Mouse (Mus musculus) intestine, embryonic 14.5 days (tissue): ENCODE results near the gene Fgfr2. TPM values are rescaled to one million over a fixed set of nuclear protein-coding genes. Genes with fewer than 3 reads are reported as not detected.

Experiments used
- ATAC-seq: fragments of 200-750 bp; cut with Nextera tagmentation; replicated peaks from 2 replicates; pipeline ENCODE4 v1.8.0; 2017; ENCODE audit warnings: low read depth, moderate number of reproducible peaks, moderate TSS enrichment, moderate library complexity; ENCODE audit not compliant: low FRiP score, low TSS enrichment
- DNase-seq: peaks from one replicate; pipeline ENCODE4 v3.0.0-alpha.2; 2018; ENCODE audit warnings: low spot score
- H3K27ac ChIP-seq: fragments of 300-500 bp; sonication (generic); 2 replicates; pipeline ENCODE4 v1.5.1; 2014; ENCODE audit warnings: low read depth, mild to moderate bottlenecking, control low read depth
- H3K27me3 ChIP-seq: fragments of 300-500 bp; sonication (generic); replicated peaks from 2 replicates; pipeline ENCODE4 v1.6.1; 2014; ENCODE audit warnings: low read length, control low read depth; ENCODE audit not compliant: control insufficient read depth, insufficient read depth
- H3K36me3 ChIP-seq: fragments of 300-500 bp; sonication (generic); 2 replicates; pipeline ENCODE4 v1.6.1; 2014; ENCODE audit warnings: low read length, control low read depth; ENCODE audit not compliant: control insufficient read depth, insufficient read depth
- H3K4me1 ChIP-seq: fragments of 300-500 bp; sonication (generic); replicated peaks from 2 replicates; pipeline ENCODE4 v1.6.1; 2014; ENCODE audit warnings: low read length, control low read depth, mixed read lengths; ENCODE audit not compliant: control insufficient read depth, insufficient read depth
- H3K4me2 ChIP-seq: fragments of 300-500 bp; sonication (generic); 2 replicates; pipeline ENCODE4 v1.6.1; 2014; ENCODE audit warnings: low read length
- H3K4me3 ChIP-seq: fragments of 300-500 bp; sonication (generic); 2 replicates; pipeline ENCODE4 v1.5.1; 2014; ENCODE audit warnings: low read depth, low read length, control low read depth, mixed read lengths
- H3K9ac ChIP-seq: fragments of 300-500 bp; sonication (generic); 2 replicates; pipeline ENCODE4 v1.6.1; 2014; ENCODE audit warnings: mild to moderate bottlenecking, low read length
- H3K9me3 ChIP-seq: fragments of 300-500 bp; sonication (generic); 2 replicates; pipeline ENCODE4 v1.6.1; 2016; ENCODE audit warnings: low read length, control low read depth; ENCODE audit not compliant: control insufficient read depth
- WGBS: fragments of 180-500 bp; shearing (Covaris S2); extraction: QIAGEN DNeasy Blood & Tissue Kit; methylation state at CpG from one replicate; pipeline ENCODE4 v1.1.7; 2014; 5-methylcytosine and 5-hydroxymethylcytosine counted together
- polyA plus RNA-seq: library from polyadenylated mRNA; unstranded; fragments of >200 nt; fragmentation: Nextera tagmentation; extraction: Ambion mirVana; gene quantifications from 2 replicates; pipeline ENCODE4 v1.2.1, GENCODE M21; 2014

Gene Fgfr2
- polyA plus RNA-seq, 1 experiment from 2014 or later: 105 TPM

GRCm38 (mm10) chr7:130918260-130918659 lies 2204.9 kb downstream of the Fgfr2 start:
- 69% methylated on average over 2 of the region's 2 CpGs for WGBS
- Histone ChIP-seq H3K36me3 (peaks cover 5% of the 10 kb centered on the region; the same call in 1 of the 2 replicates), H3K9me3 (no peaks in the 10 kb centered on the region)

GRCm38 (mm10) chr7:130914693-130915363 lies 2208.3 kb downstream of the Fgfr2 start:
- H3K4me3 ChIP-seq: no peak overlapping the region

More at GRCm38 (mm10) chr7:130918260-130918659, 2204.9 kb downstream of the Fgfr2 start:
- no peak for DNase-seq
- no peak overlapping the region for H3K9ac ChIP-seq
- no peak for ATAC-seq
- H3K27me3 ChIP-seq: no peaks in the 10 kb centered on the region
- no peak overlapping the region for H3K27ac ChIP-seq
- no peak overlapping the region for H3K4me2 ChIP-seq
- no peak overlapping the region for H3K4me3 ChIP-seq
- H3K4me1 ChIP-seq: no peaks in the 10 kb centered on the region

GRCm38 (mm10) chr7:130910841-130911240 lies 2212.3 kb downstream of the Fgfr2 start:
- H3K4me1 ChIP-seq: no peaks in the 10 kb centered on the region
- DNase-seq (no peak), ATAC-seq (no peak)
- no peak overlapping the region for H3K4me2 ChIP-seq
- no peaks in the 10 kb centered on the region for H3K27me3 ChIP-seq
- H3K9me3 ChIP-seq: no peaks in the 10 kb centered on the region
- H3K4me3 ChIP-seq: no peak overlapping the region
- no peak overlapping the region for H3K27ac ChIP-seq
- no peak overlapping the region for H3K9ac ChIP-seq
- peaks cover 37% of the 10 kb centered on the region for H3K36me3 ChIP-seq
- 91% methylated on average over 14 of the region's 14 CpGs for WGBS

More at GRCm38 (mm10) chr7:130914693-130915363, 2208.3 kb downstream of the Fgfr2 start:
- ATAC-seq (no peak), DNase-seq (no peak)
- H3K9ac ChIP-seq: no peak overlapping the region
- no peaks in the 10 kb centered on the region for H3K4me1 ChIP-seq
- H3K27me3 ChIP-seq: no peaks in the 10 kb centered on the region
- H3K36me3 ChIP-seq: peaks cover 21% of the 10 kb centered on the region
- H3K27ac ChIP-seq: no peak overlapping the region
- H3K4me2 ChIP-seq: no peak overlapping the region
- 46% methylated on average over 5 of the region's 5 CpGs for WGBS
- H3K9me3 ChIP-seq: no peaks in the 10 kb centered on the region

DNA sequence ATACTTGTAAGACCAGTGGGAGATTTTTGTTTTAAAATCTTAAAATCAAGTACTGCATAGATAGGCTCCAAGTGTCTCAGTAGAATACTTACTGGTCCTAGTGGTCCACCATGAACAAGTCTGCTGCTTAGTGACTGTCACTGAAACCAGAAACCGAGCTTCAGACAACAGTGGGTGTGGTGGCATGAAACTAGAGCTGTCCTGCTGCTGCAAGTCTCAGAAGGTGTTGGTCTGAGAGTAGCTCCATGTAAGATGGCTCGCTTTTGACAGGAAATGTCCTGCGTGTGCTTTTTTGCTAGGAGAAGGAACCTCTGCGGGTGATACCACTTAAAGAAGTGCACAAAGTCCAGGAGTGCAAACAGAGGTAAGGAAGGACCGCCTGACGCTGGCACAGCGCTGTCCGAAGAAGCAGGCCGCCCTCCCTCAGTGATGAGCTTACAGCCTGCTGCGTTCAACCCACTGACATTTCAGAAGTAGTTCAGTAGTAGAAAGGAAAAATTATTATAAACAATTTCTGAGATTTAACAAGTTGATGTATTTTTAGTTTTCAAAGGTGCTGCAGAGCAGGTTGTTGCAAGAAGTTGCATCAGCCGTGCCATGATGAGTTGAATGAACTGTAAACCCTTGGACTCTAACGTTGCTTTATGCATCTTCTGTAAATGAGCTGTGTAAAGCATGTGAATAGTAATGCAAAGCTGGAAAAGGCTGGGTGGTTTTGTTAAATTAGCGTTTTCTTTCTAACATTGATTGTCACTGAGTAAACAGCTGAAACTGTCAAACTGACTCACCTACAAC lies 2218.4 kb downstream of the Fgfr2 start:
- ATAC-seq (no peak), DNase-seq (no peak)
- H3K9me3 ChIP-seq: no peaks in the 10 kb centered on the region
- H3K9ac ChIP-seq: no peak overlapping the region
- peaks cover 38% of the 10 kb centered on the region for H3K36me3 ChIP-seq
- no peak overlapping the region for H3K4me2 ChIP-seq
- H3K4me3 ChIP-seq: no peak overlapping the region
- no peaks in the 10 kb centered on the region for H3K4me1 ChIP-seq
- 85% methylated on average over 13 of the region's 13 CpGs for WGBS
- H3K27me3 ChIP-seq: no peaks in the 10 kb centered on the region
- H3K27ac ChIP-seq: no peak overlapping the region

DNA sequence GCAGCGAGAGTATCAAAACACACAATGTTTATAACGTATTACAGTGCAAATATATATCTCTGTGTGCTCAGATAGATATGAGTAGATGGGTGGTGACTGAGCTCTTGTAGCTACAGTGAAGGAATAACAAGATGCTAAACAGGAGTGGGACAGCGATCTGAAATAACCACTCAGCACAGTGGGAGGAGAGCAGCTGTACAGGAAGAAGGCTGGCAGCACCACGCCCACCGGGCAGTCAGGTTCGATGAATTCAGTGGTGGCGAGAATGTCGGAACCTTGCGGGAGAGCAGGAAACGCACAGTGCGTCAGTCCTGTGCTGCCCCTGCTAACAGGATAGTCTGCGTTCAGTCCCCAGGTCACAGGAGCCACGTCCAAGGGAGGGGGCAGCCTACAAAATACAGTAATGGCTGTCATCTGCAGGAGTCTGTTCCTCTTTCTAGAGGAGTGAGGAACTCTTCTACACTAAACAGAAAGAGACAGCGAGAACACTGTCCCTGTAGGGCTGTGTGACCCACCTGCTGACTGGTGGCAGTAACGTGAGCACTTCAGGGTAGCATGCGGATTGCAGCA lies 2219.6 kb downstream of the Fgfr2 start:
- H3K4me3 ChIP-seq: no peak overlapping the region
- H3K9me3 ChIP-seq: no peaks in the 10 kb centered on the region
- ATAC-seq: no peak
- no peak overlapping the region for H3K27ac ChIP-seq
- H3K27me3 ChIP-seq: no peaks in the 10 kb centered on the region
- H3K4me1 ChIP-seq: no peaks in the 10 kb centered on the region
- no peak overlapping the region for H3K4me2 ChIP-seq
- H3K9ac ChIP-seq: no peak overlapping the region
- peaks cover 30% of the 10 kb centered on the region for H3K36me3 ChIP-seq
- WGBS: 84% methylated on average over 16 of the region's 16 CpGs
- DNase-seq: no peak

DNA sequence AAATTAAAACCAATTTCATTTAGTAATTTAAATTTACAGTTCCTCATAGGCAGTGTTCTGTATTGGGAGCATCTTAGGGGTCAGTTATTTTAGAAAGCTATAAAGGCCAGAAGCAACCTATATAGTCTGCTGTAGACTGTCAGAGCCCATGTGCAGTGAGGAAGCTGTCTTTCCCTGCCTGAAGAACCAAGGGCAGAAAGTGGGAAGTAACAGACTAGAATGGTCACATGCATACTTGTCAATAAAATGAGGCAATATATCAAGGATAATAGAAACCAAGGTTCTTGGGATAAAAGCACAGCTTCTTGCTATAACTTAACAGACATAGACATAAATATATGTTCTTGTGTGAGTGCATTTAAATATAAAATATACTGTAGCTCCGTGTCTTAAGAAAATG lies 2220.2 kb downstream of the Fgfr2 start:
- Histone ChIP-seq H3K4me1 (no peaks in the 10 kb centered on the region), H3K4me3 (no peak overlapping the region), H3K27me3 (no peaks in the 10 kb centered on the region), H3K9me3 (no peaks in the 10 kb centered on the region), H3K4me2 (no peak overlapping the region), H3K36me3 (peaks cover 25% of the 10 kb centered on the region), H3K9ac (no peak overlapping the region), H3K27ac (no peak overlapping the region)
- no peak for DNase-seq
- WGBS: 91% methylated on average over 1 of the region's 1 CpGs
- no peak for ATAC-seq

GRCm38 (mm10) chr7:130900233-130900848 lies 2222.8 kb downstream of the Fgfr2 start:
- ATAC-seq: no peak
- no peak overlapping the region for H3K27ac ChIP-seq
- WGBS: 96% methylated on average over 5 of the region's 5 CpGs
- no peaks in the 10 kb centered on the region for H3K9me3 ChIP-seq
- H3K27me3 ChIP-seq: no peaks in the 10 kb centered on the region
- H3K4me1 ChIP-seq: no peaks in the 10 kb centered on the region
- H3K36me3 ChIP-seq: peaks cover 40% of the 10 kb centered on the region
- no peak overlapping the region for H3K4me3 ChIP-seq
- no peak overlapping the region for H3K4me2 ChIP-seq
- no peak overlapping the region for H3K9ac ChIP-seq
- DNase-seq: no peak

GRCm38 (mm10) chr7:130898373-130898772 lies 2224.8 kb downstream of the Fgfr2 start:
- Histone ChIP-seq H3K9me3 (no peaks in the 10 kb centered on the region), H3K36me3 (peaks cover 24% of the 10 kb centered on the region), H3K9ac (no peak overlapping the region), H3K27me3 (no peaks in the 10 kb centered on the region), H3K4me3 (no peak overlapping the region), H3K27ac (no peak overlapping the region), H3K4me1 (no peaks in the 10 kb centered on the region), H3K4me2 (no peak overlapping the region)
- ATAC-seq: no peak
- DNase-seq: no peak
- WGBS: 88% methylated on average over 4 of the region's 4 CpGs
